Mouse (Mus musculus) liver, embryonic 12.5 days (tissue): ENCODE data around the gene Rps27. TPM values are rescaled to one million over a fixed set of nuclear protein-coding genes. Genes with fewer than 3 reads are reported as not detected.

Experiments
- ATAC-seq: fragments of 200-750 bp; cut with Nextera tagmentation; 2 replicates; pipeline ENCODE4 v1.8.0; 2017; ENCODE audit warnings: moderate number of reproducible peaks, mild to moderate bottlenecking, moderate library complexity
- H3K27ac ChIP-seq: fragments of 300-500 bp; sonication (generic); 2 replicates; pipeline ENCODE4 v1.5.1; 2016; ENCODE audit warnings: mild to moderate bottlenecking
- H3K27me3 ChIP-seq: fragments of 300-500 bp; sonication (generic); replicated peaks from 2 replicates; pipeline ENCODE4 v1.6.1; 2016; ENCODE audit warnings: mild to moderate bottlenecking, moderate library complexity
- H3K36me3 ChIP-seq: fragments of 300-500 bp; sonication (generic); 2 replicates; pipeline ENCODE4 v1.6.1; 2016; ENCODE audit warnings: mild to moderate bottlenecking, moderate library complexity
- H3K4me1 ChIP-seq: fragments of 300-500 bp; sonication (generic); 2 replicates; pipeline ENCODE4 v1.6.1; 2016
- H3K4me2 ChIP-seq: fragments of 300-500 bp; sonication (generic); 2 replicates; pipeline ENCODE4 v1.6.1; 2016; ENCODE audit warnings: mild to moderate bottlenecking, moderate library complexity
- H3K4me3 ChIP-seq: fragments of 300-500 bp; sonication (generic); 2 replicates; pipeline ENCODE4 v1.5.1; 2016; ENCODE audit warnings: mild to moderate bottlenecking, moderate library complexity
- H3K9ac ChIP-seq: fragments of 300-500 bp; sonication (generic); 2 replicates; pipeline ENCODE4 v1.6.1; 2016; ENCODE audit warnings: mild to moderate bottlenecking, moderate library complexity
- H3K9me3 ChIP-seq: fragments of 300-500 bp; sonication (generic); replicated peaks from 2 replicates; pipeline ENCODE4 v1.6.1; 2016; ENCODE audit warnings: mild to moderate bottlenecking, moderate library complexity
- WGBS: fragments of 180-500 bp; shearing (Covaris S2); methylation state at CpG from one replicate; pipeline ENCODE4 v1.1.7; 2016; ENCODE audit not compliant: insufficient replicate concordance; 5-methylcytosine and 5-hydroxymethylcytosine counted together
- polyA plus RNA-seq: library from polyadenylated mRNA; unstranded; fragments of >200 nt; fragmentation: Nextera tagmentation; extraction: Ambion mirVana; gene quantifications from 2 replicates; pipeline ENCODE4 v1.2.1, GENCODE M21; 2016

Rps27 gene
- polyA plus RNA-seq, 1 experiment from 2014 or later: 835 TPM

- Histone ChIP-seq H3K4me2 (peak overlapping the region; percentile 80; the same call in 1 of the 2 replicates), H3K27me3 (0 out of 2 replicates have a peak, but pooled peaks cover 14% of the 10 kb centered on the region), H3K4me1 (peaks cover 37% of the 10 kb centered on the region), H3K27ac (no peak overlapping the region), H3K4me3 (no peak overlapping the region), H3K9me3 (no peaks in the 10 kb centered on the region), H3K36me3 (peaks cover 15% of the 10 kb centered on the region), H3K9ac (no peak overlapping the region)
- ATAC-seq: no peak
- 72% methylated on average over 4 of the region's 4 CpGs for WGBS
Measured at GRCm38 (mm10) chr3:90222455-90222854, 9.0 kb upstream of the Rps27 start.

GRCm38 (mm10) chr3:90221123-90221522 lies 7.7 kb upstream of the Rps27 start:
- no peak for ATAC-seq
- WGBS: 9% methylated on average over 5 of the region's 5 CpGs
- no peaks in the 10 kb centered on the region for H3K9me3 ChIP-seq
- H3K27ac ChIP-seq: peak overlapping the region; percentile 33; the same call in 1 of the 2 replicates
- peak overlapping the region; percentile 58 for H3K4me3 ChIP-seq
- peak overlapping the region; percentile 80 for H3K4me2 ChIP-seq
- 0 out of 2 replicates have a peak, but pooled peaks cover 14% of the 10 kb centered on the region for H3K27me3 ChIP-seq
- peaks cover 15% of the 10 kb centered on the region for H3K36me3 ChIP-seq
- peaks cover 37% of the 10 kb centered on the region for H3K4me1 ChIP-seq
- peak overlapping the region; percentile 68 for H3K9ac ChIP-seq

GRCm38 (mm10) chr3:90220531-90220951 lies 7.1 kb upstream of the Rps27 start:
- peaks cover 37% of the 10 kb centered on the region for H3K4me1 ChIP-seq
- H3K9ac ChIP-seq: peak overlapping the region; percentile 68
- peak; percentile 71 for ATAC-seq
- H3K9me3 ChIP-seq: no peaks in the 10 kb centered on the region
- peaks cover 13% of the 10 kb centered on the region for H3K36me3 ChIP-seq
- peak overlapping the region; percentile 80 for H3K4me2 ChIP-seq
- peak overlapping the region; percentile 57; the same call in 1 of the 2 replicates for H3K27ac ChIP-seq
- peak overlapping the region; percentile 58 for H3K4me3 ChIP-seq
- H3K27me3 ChIP-seq: 0 out of 2 replicates have a peak, but pooled peaks cover 9% of the 10 kb centered on the region
- WGBS: 1% methylated on average over 20 of the region's 20 CpGs

- ATAC-seq: peak; percentile 45; the same call in 1 of the 2 replicates
- no peaks in the 10 kb centered on the region for H3K9me3 ChIP-seq
- peak overlapping the region; percentile 68 for H3K9ac ChIP-seq
- peaks cover 38% of the 10 kb centered on the region for H3K4me1 ChIP-seq
- H3K27me3 ChIP-seq: 0 out of 2 replicates have a peak, but pooled peaks cover 7% of the 10 kb centered on the region
- H3K4me2 ChIP-seq: peak overlapping the region; percentile 80
- H3K36me3 ChIP-seq: peaks cover 8% of the 10 kb centered on the region
- peak overlapping the region; percentile 58 for H3K4me3 ChIP-seq
- peak overlapping the region; percentile 57; the same call in 1 of the 2 replicates for H3K27ac ChIP-seq
- WGBS: 16% methylated on average over 6 of the region's 6 CpGs
Measured at GRCm38 (mm10) chr3:90220088-90220487, 6.6 kb upstream of the Rps27 start.

- WGBS: 26% methylated on average over 1 of the region's 1 CpGs
- Histone ChIP-seq H3K4me2 (no peak overlapping the region), H3K4me3 (no peak overlapping the region), H3K27me3 (0 out of 2 replicates have a peak, but pooled peaks cover 7% of the 10 kb centered on the region), H3K36me3 (peaks cover 20% of the 10 kb centered on the region), H3K9ac (no peak overlapping the region), H3K27ac (no peak overlapping the region), H3K4me1 (peaks cover 41% of the 10 kb centered on the region), H3K9me3 (no peaks in the 10 kb centered on the region)
- ATAC-seq: no peak
Measured at GRCm38 (mm10) chr3:90215825-90216380, 2.5 kb upstream of the Rps27 start.

- 13% methylated on average over 12 of the region's 12 CpGs for WGBS
- H3K27ac ChIP-seq: peak overlapping the region; percentile 50
Measured at GRCm38 (mm10) chr3:90213956-90214684, 669 bp upstream of the Rps27 start.

GRCm38 (mm10) chr3:90212723-90213122 lies 728 bp downstream of the Rps27 start:
- peak overlapping the region; percentile 92 for H3K9ac ChIP-seq
- peaks cover 47% of the 10 kb centered on the region for H3K4me1 ChIP-seq
- peak overlapping the region; percentile 91 for H3K4me2 ChIP-seq
- H3K4me3 ChIP-seq: peak overlapping the region; percentile 89
- no peaks in the 10 kb centered on the region for H3K27me3 ChIP-seq
- H3K9me3 ChIP-seq: no peaks in the 10 kb centered on the region
- peaks cover 51% of the 10 kb centered on the region for H3K36me3 ChIP-seq
- ATAC-seq: no peak
- 4% methylated on average over 5 of the region's 5 CpGs for WGBS
- H3K27ac ChIP-seq: peak overlapping the region; percentile 86

More at GRCm38 (mm10) chr3:90213956-90214684, 669 bp upstream of the Rps27 start:
- H3K4me2 ChIP-seq: peak overlapping the region; percentile 91
- H3K9me3 ChIP-seq: no peaks in the 10 kb centered on the region
- peak overlapping the region; percentile 89 for H3K4me3 ChIP-seq
- ATAC-seq: peak; percentile 43; the same call in 1 of the 2 replicates
- H3K27me3 ChIP-seq: 0 out of 2 replicates have a peak, but pooled peaks cover 7% of the 10 kb centered on the region
- peaks cover 40% of the 10 kb centered on the region for H3K4me1 ChIP-seq
- H3K36me3 ChIP-seq: peaks cover 37% of the 10 kb centered on the region
- H3K9ac ChIP-seq: peak overlapping the region; percentile 92

GRCm38 (mm10) chr3:90211475-90212398 lies 1.7 kb downstream of the Rps27 start:
- peak overlapping the region; percentile 92 for H3K9ac ChIP-seq
- no peaks in the 10 kb centered on the region for H3K27me3 ChIP-seq
- H3K36me3 ChIP-seq: peaks cover 58% of the 10 kb centered on the region
- peak overlapping the region; percentile 86 for H3K27ac ChIP-seq
- H3K4me2 ChIP-seq: peak overlapping the region; percentile 91
- H3K9me3 ChIP-seq: no peaks in the 10 kb centered on the region
- peak overlapping the region; percentile 89 for H3K4me3 ChIP-seq
- H3K4me1 ChIP-seq: peaks cover 47% of the 10 kb centered on the region
- WGBS: 31% methylated on average over 13 of the region's 13 CpGs
- no peak for ATAC-seq

GRCm38 (mm10) chr3:90209908-90210566 lies 3.4 kb downstream of the Rps27 start:
- H3K4me1 ChIP-seq: peaks cover 45% of the 10 kb centered on the region
- H3K4me3 ChIP-seq: no peak overlapping the region
- H3K9me3 ChIP-seq: no peaks in the 10 kb centered on the region
- peaks cover 62% of the 10 kb centered on the region for H3K36me3 ChIP-seq
- no peak overlapping the region for H3K9ac ChIP-seq
- H3K27me3 ChIP-seq: no peaks in the 10 kb centered on the region
- 0 out of 2 replicates have a peak overlapping the region, but pooled peaks have one; percentile 30 for H3K27ac ChIP-seq
- 85% methylated on average over 5 of the region's 5 CpGs for WGBS
- no peak for ATAC-seq
- 0 out of 2 replicates have a peak overlapping the region, but pooled peaks have one; percentile 0 for H3K4me2 ChIP-seq

- no peak for ATAC-seq
- Histone ChIP-seq H3K36me3 (peaks cover 62% of the 10 kb centered on the region), H3K27me3 (no peaks in the 10 kb centered on the region), H3K27ac (0 out of 2 replicates have a peak overlapping the region, but pooled peaks have one; percentile 8), H3K4me3 (no peak overlapping the region), H3K4me1 (peaks cover 38% of the 10 kb centered on the region), H3K9ac (no peak overlapping the region), H3K4me2 (no peak overlapping the region), H3K9me3 (no peaks in the 10 kb centered on the region)
- WGBS: 80% methylated on average over 2 of the region's 2 CpGs
Measured at GRCm38 (mm10) chr3:90208662-90209061, 4.8 kb downstream of the Rps27 start.

- Histone ChIP-seq H3K9me3 (no peaks in the 10 kb centered on the region), H3K27ac (no peak overlapping the region), H3K36me3 (peaks cover 30% of the 10 kb centered on the region), H3K4me2 (no peak overlapping the region), H3K27me3 (no peaks in the 10 kb centered on the region), H3K9ac (no peak overlapping the region), H3K4me1 (0 out of 2 replicates have a peak, but pooled peaks cover 8% of the 10 kb centered on the region), H3K4me3 (no peak overlapping the region)
- 81% methylated on average over 2 of the region's 2 CpGs for WGBS
- no peak for ATAC-seq
Measured at GRCm38 (mm10) chr3:90204582-90204981, 8.9 kb downstream of the Rps27 start.
